Mouse (Mus musculus) layer of hippocampus, adult 11-12 months (tissue): ENCODE data around the gene Celf2.

ENCODE experiments used
- DNase-seq: peaks from one replicate; pipeline ENCODE4 v3.0.0; 2022; ENCODE audit warnings: low spot score

Gene Celf2

GRCm38 (mm10) chr2:7179186-7179585 is 330.2 kb downstream of the Celf2 start:
- no peak for DNase-seq

- DNase-seq = peak; percentile 58
Observed at GRCm38 (mm10) chr2:7173271-7174064, 335.9 kb downstream of the Celf2 start.

GRCm38 (mm10) chr2:7171087-7171696 is 338.2 kb downstream of the Celf2 start:
- DNase-seq = no peak

GRCm38 (mm10) chr2:7165786-7166185 is 343.6 kb downstream of the Celf2 start:
- no peak for DNase-seq

DNA sequence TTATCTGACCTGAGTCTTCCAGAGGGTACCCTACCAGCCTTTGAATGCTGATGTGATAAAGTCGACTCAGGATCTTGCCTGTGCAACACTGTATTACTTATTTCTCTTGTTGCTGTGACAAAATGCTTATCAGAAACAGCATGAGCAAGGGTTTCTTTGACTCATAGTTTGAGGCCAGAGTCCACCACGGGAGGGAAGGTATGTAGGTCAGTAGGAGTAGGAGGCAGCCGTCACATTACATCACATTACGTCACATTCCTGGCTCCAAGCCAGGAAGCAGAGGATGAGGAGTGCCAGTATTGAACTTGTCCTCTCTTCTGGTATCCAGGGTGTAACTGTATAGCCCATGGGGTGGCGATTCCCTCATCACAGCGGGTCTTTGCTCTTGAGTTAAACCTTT is 349.3 kb downstream of the Celf2 start:
- DNase-seq = no peak

- no peak for DNase-seq
Observed at GRCm38 (mm10) chr2:7147303-7147702, 362.1 kb downstream of the Celf2 start.

DNA sequence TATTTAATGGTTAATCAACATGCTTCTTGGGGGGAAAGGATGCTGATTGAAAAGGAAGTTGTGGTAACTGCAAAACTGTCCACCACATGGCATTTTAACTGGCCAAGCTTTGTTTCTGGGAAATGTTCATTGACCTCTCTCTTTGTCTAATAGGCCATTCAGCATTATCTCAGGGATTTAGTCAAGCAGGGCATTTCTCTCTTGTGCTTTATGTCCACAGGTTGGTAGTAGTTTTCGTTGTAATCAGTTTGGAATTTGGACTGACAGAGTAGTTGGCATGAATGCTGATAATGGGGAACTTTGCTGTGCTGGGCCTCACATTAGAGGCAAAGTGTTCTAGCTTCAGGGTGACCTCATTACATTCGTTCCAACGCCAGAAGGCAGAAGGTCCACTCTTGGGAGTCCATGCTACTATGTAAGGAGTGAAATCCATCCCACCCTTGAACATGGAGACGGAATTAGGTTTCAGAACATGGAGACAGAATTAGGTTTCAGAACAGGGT is 363.8 kb downstream of the Celf2 start:
- no peak for DNase-seq

DNA sequence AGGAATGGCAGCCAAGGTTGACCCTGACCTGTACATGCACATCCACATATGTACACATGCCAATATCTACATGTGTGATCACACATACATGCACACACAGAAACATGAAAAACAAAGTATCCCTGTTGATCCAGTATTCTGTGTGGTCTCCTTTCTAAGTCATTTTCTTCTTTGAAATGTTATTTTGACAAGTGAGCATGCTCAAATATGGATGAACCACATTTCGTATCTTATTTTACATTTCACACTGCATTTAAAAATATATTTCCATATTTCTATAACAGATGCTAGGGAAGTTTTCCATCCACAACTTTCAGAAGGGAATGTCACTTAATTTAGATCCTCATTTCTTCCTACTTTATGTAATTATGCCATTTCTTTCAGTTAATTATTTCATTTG is 364.5 kb downstream of the Celf2 start:
- DNase-seq = no peak

GRCm38 (mm10) chr2:7123366-7123765 is 386.0 kb downstream of the Celf2 start:
- no peak for DNase-seq

GRCm38 (mm10) chr2:7115801-7116200 is 393.6 kb downstream of the Celf2 start:
- DNase-seq = no peak

- no peak for DNase-seq
Observed at GRCm38 (mm10) chr2:7115161-7115560, 394.2 kb downstream of the Celf2 start.

DNA sequence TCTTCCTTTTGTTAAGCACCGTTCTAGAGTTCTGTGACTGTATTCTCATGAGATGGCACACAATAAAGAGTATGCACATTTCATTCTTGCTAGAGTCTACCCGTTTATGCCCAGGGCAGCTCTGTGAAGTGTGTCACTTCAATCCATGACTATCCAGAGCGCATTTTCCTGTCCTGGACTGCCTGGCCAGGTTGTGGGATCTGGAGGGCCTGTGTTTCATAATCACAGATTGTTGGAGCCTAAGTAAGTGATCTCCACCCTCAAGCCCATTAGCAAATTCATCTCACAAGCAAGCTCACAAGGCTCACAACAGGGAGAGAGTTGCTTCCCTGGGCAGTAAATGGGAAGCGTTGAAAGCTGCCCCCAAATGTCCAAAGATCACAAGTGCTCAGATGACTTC is 395.6 kb downstream of the Celf2 start:
- no peak for DNase-seq

GRCm38 (mm10) chr2:7112156-7112813 is 397.1 kb downstream of the Celf2 start:
- no peak for DNase-seq

DNA sequence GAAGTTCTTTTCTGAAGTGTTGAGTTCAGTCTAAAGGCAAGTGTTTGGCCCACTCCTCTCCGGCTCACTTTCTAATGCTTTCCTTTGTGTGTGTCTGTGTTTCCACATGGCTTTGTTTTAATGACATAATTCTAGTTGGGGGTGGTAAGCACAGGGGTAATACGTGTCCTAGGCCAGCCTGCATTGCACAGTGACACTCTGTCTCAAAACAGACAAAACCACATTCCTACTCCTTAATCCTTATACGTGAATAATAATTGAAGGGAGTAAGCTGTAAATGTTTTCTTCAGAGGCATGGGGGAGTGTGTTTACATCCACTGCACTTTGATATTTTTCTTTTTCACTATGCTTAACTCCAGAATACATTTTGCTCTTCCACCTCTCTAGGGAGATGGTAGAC is 415.9 kb downstream of the Celf2 start:
- no peak for DNase-seq

GRCm38 (mm10) chr2:7092641-7093040 is 416.7 kb downstream of the Celf2 start:
- DNase-seq = no peak

DNA sequence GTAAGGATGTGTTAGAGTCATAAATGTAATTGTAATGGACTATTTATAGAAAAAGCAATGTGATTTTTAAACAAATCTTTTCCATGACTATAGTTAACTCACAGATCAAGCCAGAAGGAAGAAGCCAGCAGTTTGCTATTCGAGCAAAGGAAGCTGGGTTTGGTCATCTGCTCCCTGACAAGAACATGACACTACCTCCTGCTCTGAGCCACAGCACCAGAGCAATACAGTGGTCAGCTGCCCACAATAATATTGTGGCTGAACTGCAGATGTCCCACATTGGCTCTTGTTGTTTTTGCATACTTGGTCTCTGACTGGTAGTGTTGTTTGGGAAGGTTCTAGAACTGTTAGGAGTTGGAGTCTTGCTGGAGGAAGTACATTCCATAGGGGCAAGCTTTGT is 418.9 kb downstream of the Celf2 start:
- no peak for DNase-seq

DNA sequence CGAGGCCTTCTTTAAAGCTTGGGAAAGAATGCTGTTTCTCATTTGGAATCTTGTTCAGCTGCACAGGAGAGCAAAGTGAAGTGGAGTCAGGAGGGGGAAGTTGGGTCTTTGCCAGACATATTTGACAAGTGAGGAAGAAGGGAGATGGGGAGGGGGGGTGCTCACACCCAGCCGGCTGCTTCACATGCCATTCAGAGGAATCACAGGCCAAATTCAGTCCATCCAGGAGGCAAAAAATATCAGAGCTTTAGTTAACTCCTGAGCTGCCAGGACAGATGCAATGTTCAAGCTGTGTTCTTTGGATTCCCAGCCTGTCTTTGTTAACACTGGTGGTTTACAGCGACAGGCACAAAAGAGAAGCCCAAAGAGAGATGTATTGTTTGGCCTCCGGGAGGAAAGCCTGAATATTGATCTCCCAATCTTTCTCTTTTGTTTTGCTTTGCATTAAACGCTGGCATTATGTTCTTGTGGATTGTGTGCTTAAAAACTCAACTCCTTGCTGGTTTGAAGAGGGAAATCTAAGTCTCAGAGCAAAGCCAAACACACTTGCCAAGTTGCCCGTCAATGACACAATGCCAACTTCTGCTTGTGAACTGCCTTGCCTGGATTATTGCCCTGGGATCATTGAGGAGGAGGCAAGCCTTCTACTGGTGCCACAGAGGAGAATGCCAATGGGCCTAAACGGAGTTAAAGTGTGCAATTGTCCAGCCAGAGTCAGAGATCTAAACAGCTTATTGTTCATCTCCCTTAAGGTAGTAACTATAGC is 420.1 kb downstream of the Celf2 start:
- DNase-seq = peak; percentile 56

- DNase-seq = no peak
Observed at GRCm38 (mm10) chr2:7088536-7088935, 420.8 kb downstream of the Celf2 start.

DNA sequence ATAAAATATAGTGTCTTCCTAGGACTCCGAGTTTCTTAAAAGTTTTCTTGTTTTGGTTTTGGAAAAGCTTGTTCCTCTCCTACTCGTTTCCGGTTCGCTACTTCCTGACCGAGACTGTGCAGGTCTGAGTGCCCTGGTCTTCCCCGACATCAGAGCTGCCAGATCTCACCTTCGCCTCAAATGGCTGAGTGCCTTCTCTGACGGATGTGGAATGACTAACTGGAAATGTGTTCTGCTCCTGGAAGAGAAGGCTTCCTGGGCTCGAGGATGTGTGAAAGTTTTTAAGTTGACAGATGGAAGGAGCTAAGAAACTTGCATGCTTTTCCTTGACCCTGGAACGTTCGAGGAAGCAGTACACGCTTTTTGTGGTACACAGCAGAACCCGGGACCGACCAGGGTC is 421.9 kb downstream of the Celf2 start:
- no peak for DNase-seq

DNA sequence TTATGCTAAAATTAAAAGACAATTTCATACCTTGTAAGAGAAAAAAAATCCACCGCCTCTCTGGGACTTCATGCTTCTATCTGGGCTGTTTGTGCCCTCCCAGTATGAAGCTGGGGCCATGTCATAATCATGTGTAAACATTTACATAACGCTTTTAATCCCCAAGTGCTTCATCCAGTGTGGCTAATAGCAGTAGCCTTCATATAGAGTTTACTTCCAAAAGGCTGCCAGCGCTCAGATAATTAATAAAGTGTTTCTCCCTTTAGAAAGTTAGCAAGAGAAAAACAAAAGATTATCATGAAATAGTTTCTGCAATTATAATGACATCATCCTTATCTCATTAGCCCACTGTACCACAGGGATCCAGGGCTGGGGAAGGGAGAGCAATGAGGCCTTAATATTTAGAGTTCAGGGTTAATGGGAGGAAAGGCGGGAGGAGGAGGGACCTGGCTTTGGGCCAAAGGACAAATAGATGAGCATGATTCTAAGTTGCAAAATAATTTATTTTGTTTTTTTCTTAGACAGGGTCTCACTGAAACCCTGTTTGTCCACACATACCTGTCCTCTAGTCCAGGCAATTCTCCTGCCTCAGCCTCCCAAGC is 425.8 kb downstream of the Celf2 start:
- no peak for DNase-seq

GRCm38 (mm10) chr2:7082376-7083025 is 426.9 kb downstream of the Celf2 start:
- no peak for DNase-seq
